Mouse (Mus musculus): ENCODE results near the gene Olfr49.

GRCm38 (mm10) chr14:54246232-54246631 lies 38.5 kb downstream of the Olfr49 start:
- TF ChIP-seq CTCF (IDR thresholded peaks at IDR 0.05), result no peak
- no peak for TF ChIP-seq EP300 (IDR thresholded peaks at IDR 0.05; ENCODE audit: insufficient read depth, low read depth, low read length)
- TF ChIP-seq POLR2A (IDR thresholded peaks at IDR 0.05; ENCODE audit: insufficient read depth, low read depth, low read length), result no peak

Data from heart, adult 2 months (tissue).